Mouse (Mus musculus): ENCODE data around the gene Tmem218.

Tmem218 gene

DNA sequence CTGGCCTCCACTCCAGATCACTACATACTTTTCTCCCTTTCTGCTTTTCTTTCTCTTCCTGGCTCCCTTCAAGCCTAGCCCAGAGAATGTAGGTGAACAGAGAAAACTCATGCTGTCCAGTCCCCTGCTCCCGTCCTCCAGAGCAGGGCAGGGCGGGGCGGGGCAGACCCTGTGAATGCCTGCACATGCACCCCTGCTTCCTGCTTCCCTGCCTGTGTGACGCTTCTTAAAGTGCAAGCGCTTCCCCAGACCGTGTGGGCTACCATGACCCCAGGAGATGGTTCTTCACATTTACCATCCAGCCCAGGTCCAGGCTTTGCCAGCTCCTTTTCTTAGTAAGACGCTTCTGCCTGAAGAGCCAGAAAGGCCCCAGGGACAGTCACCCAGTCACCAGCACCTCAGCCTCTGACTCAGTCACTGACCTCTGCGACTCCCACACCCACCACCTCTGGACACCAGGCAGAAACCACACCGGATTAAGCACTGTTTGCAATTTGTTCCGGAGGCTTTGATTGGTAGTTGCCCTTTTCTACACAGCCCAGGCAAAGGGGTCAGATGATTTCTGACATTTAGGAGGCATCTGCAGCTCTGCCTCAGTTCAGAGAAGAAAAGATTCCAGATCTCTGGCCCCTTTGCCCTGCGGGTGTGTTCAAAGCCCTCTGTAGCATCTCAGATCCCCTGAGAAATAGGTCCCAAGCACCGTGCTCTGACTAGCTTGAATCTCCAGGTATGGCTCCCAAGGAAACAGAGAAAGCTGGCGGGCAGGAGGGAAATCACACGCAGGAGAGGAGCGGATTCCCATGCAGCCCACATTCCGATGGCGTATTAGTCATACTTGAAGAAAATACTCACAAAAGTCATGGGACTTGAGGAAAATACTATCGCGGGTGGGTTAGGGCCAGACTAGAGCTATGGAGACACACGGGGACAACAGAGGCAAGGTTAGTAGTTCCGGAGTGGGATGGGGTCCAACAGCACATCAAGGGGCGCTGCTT, 24.5 kb downstream of the Tmem218 start:
- DNase-seq (ENCODE audit: low spot score) = no peak

- DNase-seq (ENCODE audit: low spot score) = no peak
These were observed 28.1 kb downstream of the Tmem218 start for GRCm38 (mm10) chr9:37235951-37236737.

DNA sequence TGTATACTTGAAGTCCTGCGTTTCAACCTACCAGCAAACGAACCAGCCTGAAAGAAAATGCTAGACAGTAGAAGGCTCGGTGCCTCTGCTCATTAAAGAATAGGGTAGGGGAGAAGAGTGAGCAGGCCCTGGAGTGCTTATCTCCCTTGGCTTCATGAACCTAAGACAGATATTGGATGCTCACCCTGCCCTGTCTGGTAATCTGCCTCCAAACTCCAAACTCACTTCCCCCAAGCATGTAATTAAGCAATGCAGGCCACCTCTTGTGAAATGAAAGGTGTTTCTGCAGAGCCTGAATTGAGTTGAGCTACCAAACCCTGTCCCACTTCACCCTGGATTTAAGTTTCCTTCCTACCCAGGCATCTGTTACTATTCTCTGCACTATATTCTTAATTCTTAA, 34.7 kb downstream of the Tmem218 start:
- no peak for DNase-seq (ENCODE audit: low spot score)

DNA sequence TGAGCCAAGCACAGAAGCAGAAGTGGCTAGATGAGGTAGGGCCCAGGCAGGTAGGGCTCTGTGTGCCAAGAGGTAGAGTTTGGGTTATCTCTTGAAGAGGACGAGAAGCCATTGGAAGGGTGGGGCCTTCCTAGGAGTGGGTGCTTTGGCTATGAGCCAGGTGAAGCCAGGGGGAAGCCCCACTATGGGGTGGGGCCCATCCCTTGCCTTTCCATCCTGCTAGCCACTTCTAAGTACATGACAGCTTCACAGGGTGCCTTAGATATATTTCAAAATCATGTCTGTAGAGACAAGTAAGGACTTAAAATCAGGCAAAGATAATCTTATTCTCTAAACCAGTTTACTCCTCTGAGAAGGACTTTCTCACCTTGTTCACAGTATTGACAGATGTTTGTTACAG, 36.6 kb downstream of the Tmem218 start:
- DNase-seq (ENCODE audit: low spot score) = no peak

- no peak for DNase-seq (ENCODE audit: low spot score)
These were observed 37.4 kb downstream of the Tmem218 start for GRCm38 (mm10) chr9:37245404-37245803.

- no peak for DNase-seq (ENCODE audit: low spot score)
These were observed 37.8 kb downstream of the Tmem218 start for GRCm38 (mm10) chr9:37245810-37246209.

DNA sequence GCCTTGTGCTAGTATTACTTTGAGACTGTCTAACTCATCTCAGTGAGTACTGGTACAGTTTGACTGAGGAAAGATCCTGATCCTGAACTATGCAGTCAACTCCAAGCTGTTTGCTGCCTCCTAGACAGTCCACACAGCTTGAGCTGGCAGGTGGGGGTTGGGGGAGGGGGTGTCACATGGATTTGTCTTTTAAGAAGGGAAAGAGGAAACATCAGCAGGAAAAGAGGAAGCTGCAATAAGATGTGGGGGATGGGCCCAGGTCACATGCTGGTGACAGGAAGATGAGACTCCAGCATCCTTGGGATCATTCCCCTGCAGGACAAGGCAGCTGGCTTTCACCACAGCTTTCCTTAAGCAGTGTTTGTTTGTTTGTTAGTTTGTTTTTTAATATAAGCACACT, 39.4 kb downstream of the Tmem218 start:
- no peak for DNase-seq (ENCODE audit: low spot score)

GRCm38 (mm10) chr9:37248381-37248906, 40.4 kb downstream of the Tmem218 start:
- DNase-seq (ENCODE audit: low spot score) = no peak

DNA sequence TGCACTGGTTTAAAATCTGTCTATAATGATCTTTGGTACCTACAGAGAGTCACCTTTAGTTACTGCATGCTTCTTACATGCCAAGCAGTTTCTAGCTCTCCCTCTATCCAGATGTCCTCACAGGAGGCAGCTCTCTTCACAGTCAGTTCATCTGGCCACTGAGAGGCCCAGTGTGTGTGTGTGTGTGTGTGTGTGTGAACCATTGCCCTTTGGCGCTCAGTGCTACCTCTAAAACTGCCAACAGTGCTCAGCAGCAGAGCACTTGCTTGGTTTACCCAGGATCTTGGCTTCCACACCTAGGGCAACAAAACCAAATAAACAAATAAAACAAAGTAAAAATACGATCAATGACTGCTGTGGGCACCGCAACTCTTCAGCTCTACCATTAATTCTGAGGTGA, 42.0 kb downstream of the Tmem218 start:
- DNase-seq (ENCODE audit: low spot score) = no peak

GRCm38 (mm10) chr9:37250631-37251030, 42.6 kb downstream of the Tmem218 start:
- no peak for DNase-seq (ENCODE audit: low spot score)

GRCm38 (mm10) chr9:37254531-37255110, 46.6 kb downstream of the Tmem218 start:
- no peak for DNase-seq (ENCODE audit: low spot score)

DNA sequence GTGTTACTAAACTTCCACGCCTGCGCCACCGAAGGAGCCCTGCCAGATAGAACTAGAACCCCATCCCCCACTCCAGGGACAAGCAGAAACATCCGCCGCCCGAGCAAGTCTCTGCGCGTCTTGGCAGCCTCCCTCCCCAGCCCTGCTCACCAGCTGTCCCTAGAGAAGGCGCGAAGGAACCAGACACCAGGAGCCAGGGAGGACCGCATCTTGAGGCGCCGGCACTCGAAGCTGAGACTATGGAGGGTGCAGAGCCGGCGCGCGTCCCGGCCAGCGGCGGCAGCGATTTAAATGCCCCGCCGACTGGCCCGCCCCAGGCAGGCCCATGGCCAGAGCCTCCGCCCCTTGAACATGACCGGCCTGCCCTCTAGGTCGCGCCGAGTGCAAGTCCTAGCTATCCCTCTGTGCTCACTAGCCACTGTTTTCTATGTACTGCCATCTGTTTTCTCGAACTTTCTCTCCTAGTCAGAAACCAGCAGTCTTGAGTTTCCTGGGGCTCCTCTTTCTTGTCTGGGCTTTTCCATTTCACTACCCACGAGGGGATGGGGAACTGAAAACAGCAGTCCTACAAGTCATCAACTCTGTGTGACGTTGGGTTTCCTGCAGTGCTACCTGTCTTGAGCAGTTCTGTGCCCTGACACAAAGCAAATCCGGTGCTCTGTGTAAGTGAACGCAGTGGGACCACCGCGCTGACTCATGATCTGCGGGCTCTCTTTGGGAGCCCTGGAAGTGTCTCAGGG, 47.3 kb downstream of the Tmem218 start, which contains the start of gene Slc37a2:
Slc37a2 (minus strand) TSS at position 590 of the 740 bp plus-strand sequence.
- DNase-seq (ENCODE audit: low spot score) = no peak

DNA sequence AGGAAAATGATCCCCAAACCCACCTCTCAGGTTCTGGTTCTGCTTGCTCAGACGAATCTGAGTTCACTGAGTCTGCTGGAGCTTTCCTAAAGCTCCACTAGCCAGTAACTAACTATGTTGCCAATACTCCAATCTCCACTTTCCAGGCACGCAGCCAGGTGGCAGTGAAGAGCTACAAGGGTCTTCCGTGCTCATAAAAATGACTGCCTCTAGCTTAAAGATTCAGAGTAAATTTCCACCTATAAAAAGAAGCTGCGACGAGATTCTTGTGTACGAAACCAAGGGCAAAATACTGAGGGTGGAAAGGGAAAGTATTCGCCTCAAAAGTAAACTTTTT, 47.8 kb downstream of the Tmem218 start:
- DNase-seq (ENCODE audit: low spot score) = no peak

DNA sequence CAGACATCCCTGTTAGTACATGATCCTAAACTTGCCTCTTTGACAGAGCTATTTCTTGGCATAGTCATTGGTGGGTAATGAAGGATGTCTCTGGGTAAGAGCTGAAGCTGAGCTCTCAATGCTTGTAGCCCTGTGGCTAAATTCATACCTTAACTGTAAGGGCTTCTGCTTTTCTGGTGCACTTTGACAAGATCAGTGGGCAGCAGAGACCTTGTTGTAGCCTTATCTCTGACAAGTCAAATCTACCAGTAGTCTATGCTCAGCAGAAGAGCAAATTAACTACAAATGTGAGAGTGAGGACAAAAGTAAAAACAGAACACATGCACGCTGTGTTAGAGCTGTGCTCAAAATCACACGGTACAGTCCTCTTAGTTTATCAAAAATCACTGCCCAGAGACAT, 58.6 kb downstream of the Tmem218 start:
- DNase-seq (ENCODE audit: low spot score) = no peak

Measured in urinary bladder, postnatal 10 days (tissue).